Mouse (Mus musculus) embryonic fibroblast, embryonic 13.5 days (primary cell): ENCODE data around the gene Lmo4.

Source experiments
- CTCF ChIP-seq: IDR thresholded peaks from 2 replicates; pipeline ENCODE4 v1.5.1; 2011; ENCODE audit warnings: mild to moderate bottlenecking, control low read depth, low read length, moderate library complexity, borderline replicate concordance; ENCODE audit not compliant: insufficient read depth
- POLR2A ChIP-seq: IDR thresholded peaks from 2 replicates; pipeline ENCODE4 v1.6.1; 2011; ENCODE audit warnings: low read depth, mild to moderate bottlenecking, control low read depth, low read length, moderate library complexity

DNA sequence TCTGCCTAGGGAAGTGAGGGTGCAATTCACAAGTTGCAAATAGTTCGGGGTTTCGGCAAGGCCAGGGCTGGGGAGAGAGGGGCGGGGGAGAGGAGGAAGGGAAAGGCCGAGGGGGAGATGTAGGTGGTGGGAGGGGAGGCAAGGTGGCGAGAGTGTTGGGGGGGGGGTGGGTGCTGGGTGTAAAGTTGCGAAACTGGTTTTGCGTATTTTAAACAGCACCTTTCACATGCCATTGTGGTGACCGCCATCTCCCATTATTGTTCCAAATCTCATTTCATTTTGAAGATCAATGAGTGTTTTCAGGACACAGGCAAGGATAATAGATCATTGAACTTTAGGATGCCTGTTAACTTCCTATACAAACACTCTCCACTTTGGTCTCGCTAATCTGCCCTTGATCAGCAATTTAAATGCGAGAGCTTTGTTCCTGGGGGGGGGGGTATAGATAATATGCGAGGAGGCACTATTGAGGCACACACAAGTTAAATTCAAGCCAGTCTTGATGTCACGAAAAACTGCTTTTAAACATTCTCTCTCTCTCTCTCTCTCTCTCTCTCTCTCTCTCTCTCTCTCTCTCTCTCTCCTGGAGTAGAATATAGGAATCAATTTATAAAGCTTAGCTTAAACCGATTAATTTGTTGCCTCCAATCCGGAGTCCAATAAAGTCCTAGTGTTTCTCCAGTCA lies 2.3 kb downstream of the Lmo4 start:
- TF ChIP-seq CTCF (no peak), POLR2A (no peak; the same call in 1 of the 2 replicates)
